Mouse (Mus musculus): ENCODE results near the gene Cdyl.

DNA sequence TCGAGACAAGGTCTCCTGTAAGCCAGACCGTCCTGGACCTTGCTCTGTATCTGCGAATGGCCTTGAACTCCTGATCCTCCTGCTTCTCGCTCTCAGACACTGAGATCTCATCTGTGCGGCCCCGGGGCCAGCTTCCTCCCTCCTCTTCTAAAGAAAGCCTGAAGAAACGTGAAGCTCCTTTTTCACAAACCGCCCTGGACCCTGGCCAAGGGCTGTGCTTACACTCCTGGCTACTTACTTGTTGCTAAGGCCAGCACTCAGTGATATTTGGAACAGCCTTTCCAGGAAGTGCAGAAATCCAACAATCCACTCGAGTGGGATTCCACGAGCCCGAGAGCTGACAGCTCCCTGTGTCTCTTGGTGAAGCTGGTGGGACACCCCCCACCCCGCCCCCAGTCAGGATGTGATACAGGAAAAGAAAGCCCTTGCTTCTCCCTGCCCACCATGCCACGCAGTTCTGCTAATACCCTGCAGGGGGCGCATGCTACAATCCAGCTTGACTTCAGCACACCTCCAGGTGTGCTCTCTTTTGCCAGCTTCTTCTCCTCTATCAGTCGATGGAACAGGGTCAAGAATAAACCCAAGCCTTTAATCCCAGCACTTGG, 226.6 kb downstream of the Cdyl start:
- no peak for TF ChIP-seq POLR2A (IDR thresholded peaks at IDR 0.05; ENCODE audit: low read depth, low read length)
- peak; percentile 77 for TF ChIP-seq CTCF (conservative IDR thresholded peaks at IDR 0.05; ENCODE audit: insufficient read depth, insufficient read length, low read depth, low read length)

Data from kidney, adult 2 months (tissue).